Mouse (Mus musculus): ENCODE measurements around the gene Tspo2.

Tspo2 gene

DNA sequence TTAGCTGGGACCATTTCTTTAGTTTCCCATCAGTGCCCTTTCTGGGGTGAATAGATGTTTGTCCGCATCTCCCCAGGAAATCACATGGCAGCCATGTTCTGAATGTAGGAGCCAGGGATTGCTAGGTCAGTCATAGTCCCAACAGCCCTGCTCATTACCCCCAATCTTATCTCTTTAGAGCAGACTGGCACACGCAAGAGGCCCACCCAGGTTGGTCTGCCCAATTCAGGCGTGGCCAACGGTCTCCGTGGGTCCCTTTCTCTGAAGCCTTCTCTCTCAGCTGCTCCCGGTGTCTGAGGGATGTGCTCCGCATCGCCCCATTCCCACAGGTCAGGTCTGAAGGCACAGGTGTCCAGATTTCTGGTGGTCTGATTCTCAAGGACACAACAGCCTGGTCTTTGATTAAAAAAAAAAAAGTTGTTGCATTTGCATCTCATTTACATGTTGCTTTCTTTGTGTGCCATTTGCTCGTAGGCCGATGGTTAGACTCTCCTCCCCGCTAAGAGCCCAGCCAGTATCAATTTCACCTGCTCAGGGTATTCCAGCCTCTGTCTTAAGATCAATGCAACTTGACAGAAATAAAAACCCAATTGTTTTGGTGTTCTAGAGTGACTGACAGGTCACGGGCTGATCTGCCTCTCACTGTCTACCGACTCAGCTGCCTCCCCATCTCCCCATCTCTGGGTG lies 513 bp downstream of the Tspo2 start:
- no peak for DNase-seq (ENCODE audit: low read depth, low spot score)

GRCm38 (mm10) chr17:48447675-48448074 lies 3.6 kb downstream of the Tspo2 start:
- DNase-seq (ENCODE audit: low read depth, low spot score), result no peak

- DNase-seq (ENCODE audit: low read depth, low spot score), result no peak
Observed at GRCm38 (mm10) chr17:48443542-48444145, 7.7 kb downstream of the Tspo2 start.

GRCm38 (mm10) chr17:48442745-48443457 lies 8.4 kb downstream of the Tspo2 start:
- no peak for DNase-seq (ENCODE audit: low read depth, low spot score)

DNA sequence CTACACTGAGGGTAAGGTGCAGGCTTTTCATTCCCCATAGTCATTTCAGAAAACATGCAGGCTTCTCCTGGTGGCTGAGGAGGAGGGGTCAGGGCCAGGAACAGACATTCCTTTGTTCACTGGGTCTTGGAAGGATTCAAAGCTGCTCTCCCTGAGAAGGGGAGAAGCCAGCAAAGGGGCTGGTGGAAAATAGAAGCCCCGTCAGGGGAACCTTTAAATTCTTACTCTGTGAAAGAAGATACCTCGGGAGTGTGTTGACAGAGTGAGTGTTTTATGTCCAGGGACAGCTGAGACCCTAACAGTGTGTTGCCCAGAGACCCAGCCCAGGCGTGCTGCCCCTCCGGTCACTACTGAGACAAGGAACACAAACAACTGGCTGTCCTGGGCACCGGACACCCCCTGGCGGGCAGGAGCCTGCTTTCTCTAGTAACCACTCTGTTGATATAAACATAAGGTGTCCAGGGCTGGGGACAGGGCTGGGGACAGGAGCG lies 13.9 kb downstream of the Tspo2 start:
- DNase-seq (ENCODE audit: low read depth, low spot score), result no peak

GRCm38 (mm10) chr17:48436487-48436886 lies 14.8 kb downstream of the Tspo2 start:
- DNase-seq (ENCODE audit: low read depth, low spot score), result no peak

GRCm38 (mm10) chr17:48434479-48434878 lies 16.8 kb downstream of the Tspo2 start:
- no peak for DNase-seq (ENCODE audit: low read depth, low spot score)

DNA sequence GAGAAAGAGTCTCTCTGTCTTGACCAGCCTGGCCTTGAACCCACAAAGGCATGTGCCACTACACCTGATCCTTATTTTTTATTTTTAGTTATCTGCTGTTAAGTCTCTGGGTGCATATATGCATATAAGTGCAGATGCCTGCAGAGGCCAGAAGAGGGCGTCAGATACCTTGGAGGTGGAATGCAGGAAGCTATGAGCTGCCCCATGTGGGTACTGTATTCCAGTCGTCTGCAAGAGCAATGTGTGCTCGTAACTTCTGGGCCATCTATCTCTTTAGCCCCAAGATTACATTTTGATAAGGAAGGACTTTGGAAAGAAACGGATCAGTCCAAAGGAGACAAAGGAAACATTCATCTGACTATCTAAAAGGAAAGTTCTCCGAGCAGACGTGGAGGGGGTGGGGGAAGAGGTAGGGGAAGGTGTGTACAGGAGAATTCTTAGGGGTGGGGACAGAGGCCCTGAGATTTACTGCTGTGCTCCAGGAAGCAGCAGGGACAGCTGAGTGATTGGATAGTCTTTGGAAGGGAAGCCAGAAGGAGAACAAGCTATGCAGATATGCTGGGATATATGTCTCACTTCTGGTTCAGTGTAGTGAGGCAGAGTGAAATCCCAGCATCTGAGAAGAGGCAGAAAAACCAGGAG lies 17.5 kb downstream of the Tspo2 start:
- no peak for DNase-seq (ENCODE audit: low read depth, low spot score)

GRCm38 (mm10) chr17:48433006-48433655 lies 18.2 kb downstream of the Tspo2 start:
- DNase-seq (ENCODE audit: low read depth, low spot score), result no peak

GRCm38 (mm10) chr17:48432158-48432980 lies 19.0 kb downstream of the Tspo2 start, which contains the start of gene Apobec2:
Apobec2 (minus strand) TSS chr17:48432930.
- DNase-seq (ENCODE audit: low read depth, low spot score), result no peak

GRCm38 (mm10) chr17:48431054-48431453 lies 20.3 kb downstream of the Tspo2 start:
- DNase-seq (ENCODE audit: low read depth, low spot score), result no peak

- no peak for DNase-seq (ENCODE audit: low read depth, low spot score)
Observed at GRCm38 (mm10) chr17:48430394-48430793, 20.9 kb downstream of the Tspo2 start.

DNA sequence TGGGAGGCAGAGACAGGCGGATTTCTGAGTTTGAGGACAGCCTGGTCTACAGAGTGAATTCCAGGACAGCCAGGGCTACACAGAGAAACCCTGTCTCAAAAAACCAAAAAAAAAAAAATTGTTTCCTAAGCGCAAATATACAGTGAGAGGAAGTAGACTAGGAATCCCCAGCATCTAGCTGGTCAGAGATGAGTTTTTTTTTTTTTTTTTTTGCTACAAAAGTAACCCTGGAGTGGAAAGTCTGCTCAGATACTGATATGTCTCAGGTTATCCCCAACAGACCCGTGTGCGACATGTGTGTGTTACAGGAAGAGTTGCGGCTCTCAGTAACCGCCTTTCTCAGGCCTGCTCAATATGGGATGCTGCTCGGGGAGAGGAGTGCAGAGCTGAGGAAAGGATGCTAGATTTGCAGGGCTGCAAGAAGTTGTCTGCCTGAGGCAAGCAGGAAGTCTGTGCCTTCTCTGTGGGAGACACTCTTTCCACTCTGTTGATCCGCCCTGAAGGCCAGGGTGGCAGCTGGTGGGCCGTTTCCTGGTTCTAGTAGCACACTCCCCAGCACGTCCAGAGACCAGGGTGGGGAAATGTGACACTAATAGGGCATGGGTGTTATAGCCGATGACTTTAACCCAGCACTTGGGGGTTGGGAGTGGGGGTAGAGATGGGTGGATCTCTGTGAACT lies 23.3 kb downstream of the Tspo2 start:
- DNase-seq (ENCODE audit: low read depth, low spot score), result no peak

GRCm38 (mm10) chr17:48426991-48427750 lies 24.2 kb downstream of the Tspo2 start:
- no peak for DNase-seq (ENCODE audit: low read depth, low spot score)

DNA sequence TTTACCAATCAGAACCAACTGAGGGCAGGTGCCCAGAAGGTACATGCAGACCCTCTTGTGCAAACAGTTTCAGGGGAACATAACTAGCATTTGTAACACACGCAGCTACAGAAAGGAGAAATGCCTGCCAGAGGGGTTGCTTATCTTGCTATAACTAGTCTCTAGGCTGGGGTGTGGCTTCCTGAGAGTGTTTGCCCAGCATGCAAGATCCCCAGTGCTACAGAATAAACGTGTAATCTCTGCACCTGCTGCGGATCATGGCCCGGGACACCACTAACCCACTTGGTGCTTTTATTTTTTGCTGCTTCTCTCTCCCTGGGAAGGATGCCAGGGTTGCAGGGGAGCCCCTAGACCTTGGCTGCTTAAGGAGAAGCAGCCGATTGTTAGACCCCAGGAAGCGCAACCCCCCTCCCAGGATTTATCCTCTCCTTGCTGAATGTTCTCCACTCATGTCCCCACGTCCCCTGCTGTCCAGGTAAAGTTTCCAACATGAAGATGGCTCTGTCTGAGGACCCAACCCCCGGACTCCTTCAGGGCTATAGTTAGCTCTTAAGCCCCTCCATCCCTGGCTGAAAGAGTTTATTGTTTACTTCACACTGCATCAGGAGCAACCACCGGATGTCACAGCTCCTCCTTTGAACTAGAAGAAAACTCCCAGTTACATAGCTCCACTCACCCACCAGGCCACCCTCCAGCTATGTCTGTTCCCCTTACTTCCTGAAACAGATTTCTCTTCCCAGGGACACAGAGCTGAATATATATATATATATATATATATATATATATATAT lies 25.3 kb downstream of the Tspo2 start:
- no peak for DNase-seq (ENCODE audit: low read depth, low spot score)

GRCm38 (mm10) chr17:48424237-48424636 lies 27.1 kb downstream of the Tspo2 start:
- DNase-seq (ENCODE audit: low read depth, low spot score), result no peak

DNA sequence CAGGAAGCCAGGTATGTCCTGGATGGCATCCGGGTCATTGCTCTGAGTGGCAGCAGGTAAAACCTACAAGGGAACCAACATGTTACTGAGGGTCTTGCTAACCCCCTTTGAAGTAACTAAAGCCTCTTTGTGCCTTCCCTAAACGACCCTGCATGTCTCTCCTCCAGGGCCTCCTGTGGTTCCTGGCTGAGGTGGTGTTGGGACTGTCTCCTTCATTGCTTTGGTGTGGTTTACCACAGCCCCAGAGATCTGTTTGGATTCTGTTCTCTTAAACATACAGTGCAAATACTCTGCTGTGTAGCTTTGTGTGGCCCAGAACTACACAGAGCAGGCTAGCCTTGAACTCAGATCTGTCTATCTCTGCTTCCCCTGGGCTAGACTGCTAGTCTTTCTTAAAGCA lies 31.8 kb downstream of the Tspo2 start:
- DNase-seq (ENCODE audit: low read depth, low spot score), result no peak

GRCm38 (mm10) chr17:48418781-48419180 lies 32.5 kb downstream of the Tspo2 start:
- no peak for DNase-seq (ENCODE audit: low read depth, low spot score)

DNA sequence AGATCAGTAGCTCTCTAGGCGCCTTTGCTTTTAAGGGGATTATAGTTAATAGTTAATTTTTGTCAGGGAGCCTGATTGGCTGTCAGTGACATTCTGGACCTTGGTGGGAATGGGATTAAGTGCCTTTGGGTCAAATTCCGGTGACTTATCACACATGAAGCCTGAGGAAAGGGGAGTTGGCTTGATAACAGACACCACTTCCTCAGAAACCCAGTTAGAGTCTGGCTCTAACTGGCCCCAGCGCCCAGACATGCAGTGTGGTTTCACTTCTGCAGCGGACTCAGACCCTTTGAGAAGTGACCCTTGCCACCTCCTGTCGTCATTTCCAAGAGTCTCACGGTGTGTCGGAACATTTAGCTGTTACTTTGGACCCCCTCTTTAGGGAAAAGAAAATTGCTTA lies 33.1 kb downstream of the Tspo2 start:
- peak; percentile 26 for DNase-seq (ENCODE audit: low read depth, low spot score)

Measured in brain, adult 2 months (tissue).